Mouse (Mus musculus): ENCODE results near the gene Ulbp1.

DNA sequence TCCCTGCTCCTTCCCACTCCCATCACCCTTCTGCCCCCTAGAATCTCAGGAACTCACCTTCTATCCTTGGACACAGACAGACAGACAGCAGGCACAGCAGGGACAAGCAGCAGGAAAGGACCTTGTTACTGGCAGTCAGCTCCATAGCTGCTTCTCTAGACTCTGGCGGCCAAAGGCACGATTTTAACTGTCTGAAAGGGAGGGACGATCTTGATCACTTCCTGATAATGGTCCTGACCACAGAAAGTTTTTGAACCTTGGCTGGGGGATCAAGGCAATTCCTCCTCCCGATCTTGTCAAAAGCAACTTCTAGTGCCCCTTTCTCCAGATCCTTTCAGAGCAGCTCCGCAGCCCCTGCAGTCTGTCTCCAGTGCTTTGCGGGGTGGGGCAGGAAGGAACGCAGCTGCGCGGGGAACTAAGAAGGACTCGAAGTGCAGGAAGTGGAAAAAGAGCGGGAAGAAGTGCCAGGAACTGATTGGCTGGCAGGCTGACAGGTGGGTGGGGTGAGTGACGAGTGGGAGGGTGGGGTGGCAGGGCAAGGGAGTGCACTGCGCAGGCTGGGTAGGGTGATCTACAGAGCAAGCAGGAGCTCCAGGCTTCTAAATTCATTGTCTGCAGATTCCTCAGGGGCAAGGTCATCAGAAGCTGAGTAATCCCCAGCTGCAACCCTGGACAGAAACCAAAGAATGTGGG is at the start of gene Ulbp1:
- TF ChIP-seq CTCF (IDR thresholded peaks at IDR 0.05; ENCODE audit: low read depth, low read length), result no peak
- TF ChIP-seq POLR2AphosphoS5 (IDR thresholded peaks at IDR 0.05; ENCODE audit: insufficient replicate concordance, low read depth, low read length), result no peak
- no peak for TF ChIP-seq GATA1 (IDR thresholded peaks at IDR 0.05; ENCODE audit: borderline replicate concordance, low read length)

Measured in G1E (cell line).